Mouse (Mus musculus) left cerebral cortex, adult 2 months (tissue): ENCODE measurements around the gene Jmjd8. TPM values are rescaled to one million over a fixed set of nuclear protein-coding genes. Genes with fewer than 3 reads are reported as not detected.

Source experiments
- DNase-seq, 2 experiments: peaks; one replicate each; pipeline ENCODE4 v3.0.0; 2021 to 2022; ENCODE audit warnings: low spot score in 2 of 2, mixed read lengths in 1 of 2; ENCODE audit errors: extremely low spot score in 1 of 2
- H3K27ac ChIP-seq: fragments of 200-600 bp; 2 replicates; pipeline ENCODE4 v1.8.1; 2022
- H3K4me3 ChIP-seq: fragments of 200-600 bp; 2 replicates; pipeline ENCODE4 v1.8.1; 2022
- CTCF ChIP-seq: fragments of 200-600 bp; IDR thresholded peaks from 2 replicates; pipeline ENCODE4 v1.8.1; 2022; ENCODE audit warnings: antibody characterized with exemption, mild to moderate bottlenecking, moderate library complexity
- intact Hi-C: fragments of 180-260 bp; cut with DNase I; formaldehyde crosslinking; loops from one replicate; pipeline ENCODE4 v1.15.1; 2025
- total RNA-seq, 2 experiments: library from RNA; stranded (reverse); gene quantifications; 2 replicates each; pipeline ENCODE4 v1.2.3; 2021

The Jmjd8 gene
- total RNA-seq, 2 experiments from 2014 or later: 55.1 to 55.6 TPM

DNA sequence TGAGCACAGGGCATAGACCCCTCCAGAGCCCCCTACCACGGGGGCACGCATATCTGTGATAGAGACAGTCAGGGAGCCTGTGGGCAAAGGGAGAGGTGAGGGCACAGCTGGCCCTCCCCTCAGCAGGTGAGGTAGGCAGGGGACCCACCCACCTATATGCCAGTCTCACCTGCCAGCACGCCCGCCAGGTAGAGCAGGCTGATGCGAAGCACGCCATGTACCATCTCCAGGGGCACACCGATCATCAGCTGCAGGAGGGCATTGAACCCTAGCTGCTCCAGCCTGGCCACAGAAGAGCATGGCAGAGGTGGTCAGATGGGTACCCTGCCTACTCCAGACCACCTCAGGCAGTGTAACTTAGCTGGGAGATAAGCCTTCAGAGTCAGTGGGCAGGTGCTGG lies 6.6 kb downstream of the Jmjd8 start:
- no peak for TF ChIP-seq CTCF
- intact Hi-C loops: no loop called here
- Histone ChIP-seq H3K4me3 (no peak overlapping the region), H3K27ac (no peak overlapping the region)
- DNase-seq: no peak

DNA sequence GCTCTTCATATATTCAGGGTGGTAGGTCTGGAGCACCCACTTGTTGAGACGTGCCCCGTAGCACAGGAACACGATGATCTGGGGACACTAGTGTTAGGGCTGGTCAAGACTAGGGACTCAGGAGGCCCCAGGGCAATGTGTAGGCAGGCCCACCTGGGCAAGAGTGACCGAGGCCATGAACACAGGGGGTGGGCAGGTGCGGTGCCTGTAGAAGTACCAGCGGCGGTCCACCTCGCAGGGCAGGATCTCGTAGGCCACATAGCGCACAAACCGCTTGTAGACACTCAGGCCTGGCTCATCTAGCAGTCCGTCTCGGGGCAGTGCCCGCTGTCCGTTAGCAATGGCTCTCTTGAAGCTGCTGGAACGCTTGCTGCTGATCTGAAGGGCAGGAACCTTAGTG lies 7.1 kb downstream of the Jmjd8 start:
- intact Hi-C loops: no loop called here
- no peak for DNase-seq
- no peak for TF ChIP-seq CTCF
- peak overlapping the region; percentile 96 for H3K27ac ChIP-seq
- H3K4me3 ChIP-seq: peak overlapping the region; percentile 66

DNA sequence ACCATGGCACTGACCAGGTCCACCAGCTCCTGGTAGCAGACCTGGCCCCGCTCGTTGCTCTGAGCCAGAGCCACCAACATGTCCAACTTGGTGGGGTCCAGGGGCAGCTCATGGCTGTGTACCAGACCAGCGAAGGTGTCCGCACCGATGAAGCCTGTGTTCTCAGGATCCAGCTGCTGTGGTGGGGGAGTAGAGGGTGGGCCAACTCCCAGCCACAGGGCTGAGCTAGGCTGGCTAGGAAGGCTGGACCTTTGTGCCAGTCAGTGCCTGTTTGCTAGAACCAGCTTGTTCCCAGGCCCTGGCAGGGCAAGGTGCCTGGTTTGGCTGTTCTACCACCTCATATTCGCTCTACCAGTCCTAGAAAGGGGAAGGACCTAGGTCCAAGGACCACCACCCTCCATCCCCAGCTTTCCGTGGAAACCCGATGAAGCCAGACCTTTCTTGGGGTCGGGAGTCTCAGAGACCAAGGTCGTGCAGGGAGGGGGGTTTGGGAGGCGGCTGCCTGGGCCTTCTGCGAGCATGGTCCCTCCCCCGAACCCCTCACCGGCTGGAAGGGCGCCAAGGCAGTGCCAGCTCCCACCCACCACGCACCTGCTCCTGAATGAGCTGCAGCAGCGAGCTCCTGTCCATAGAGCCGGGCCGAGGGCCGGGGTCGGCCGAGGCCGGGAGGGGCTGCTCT lies 7.9 kb downstream of the Jmjd8 start:
- intact Hi-C loops: no loop called here
- Histone ChIP-seq H3K4me3 (peak overlapping the region; percentile 66), H3K27ac (peak overlapping the region; percentile 96)
- DNase-seq: no peak
- no peak for TF ChIP-seq CTCF

DNA sequence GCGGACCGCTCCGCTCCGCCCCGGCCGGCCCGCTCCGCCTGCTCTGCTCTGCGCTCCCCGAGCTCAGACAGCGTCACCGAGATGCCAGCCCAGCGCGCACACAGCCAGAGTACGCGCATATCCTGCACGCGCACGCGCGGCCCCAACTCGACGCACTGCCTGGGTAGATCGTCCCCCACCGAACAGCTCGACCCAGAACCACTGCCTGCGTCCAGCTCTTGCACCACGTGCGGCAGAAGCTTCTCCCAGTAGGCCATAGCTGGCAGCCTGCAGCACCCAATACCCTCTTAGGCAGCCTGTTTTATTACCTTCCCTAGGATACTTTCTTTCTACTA lies 8.4 kb downstream of the Jmjd8 start, which contains the start of gene Rhbdl1:
Gene Rhbdl1 (minus strand): TSS at position 220 of the 335 bp plus-strand sequence.
- DNase-seq: peak; percentile 83 to 85
- H3K4me3 ChIP-seq: peak within 1 kb of the TSS; percentile 66
- TF ChIP-seq CTCF: no peak
- intact Hi-C loops: no loop called here
- H3K27ac ChIP-seq: peak within 1 kb of the TSS; percentile 96

DNA sequence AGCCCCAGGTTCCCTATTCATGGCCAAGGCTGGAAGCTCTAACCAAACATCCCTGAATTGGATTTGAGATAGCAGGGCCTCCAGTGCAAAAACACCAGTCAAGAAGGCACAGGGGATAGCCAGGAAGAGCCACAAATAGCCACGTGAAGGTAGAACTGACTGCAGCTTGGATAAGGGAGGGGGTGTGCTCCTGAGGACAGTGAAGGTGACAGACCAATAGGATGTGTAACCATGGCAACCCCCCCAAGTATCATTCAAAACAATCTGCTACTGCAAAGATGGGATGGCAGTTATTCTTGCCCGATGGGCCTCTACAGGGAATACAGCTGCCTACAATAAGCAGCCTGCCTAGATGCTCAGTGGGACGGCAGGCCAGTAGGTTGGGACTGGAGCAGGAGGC lies 8.9 kb downstream of the Jmjd8 start:
- intact Hi-C loops: no loop called here
- TF ChIP-seq CTCF: no peak
- peak overlapping the region; percentile 96 for H3K27ac ChIP-seq
- no peak for DNase-seq
- no peak overlapping the region for H3K4me3 ChIP-seq

DNA sequence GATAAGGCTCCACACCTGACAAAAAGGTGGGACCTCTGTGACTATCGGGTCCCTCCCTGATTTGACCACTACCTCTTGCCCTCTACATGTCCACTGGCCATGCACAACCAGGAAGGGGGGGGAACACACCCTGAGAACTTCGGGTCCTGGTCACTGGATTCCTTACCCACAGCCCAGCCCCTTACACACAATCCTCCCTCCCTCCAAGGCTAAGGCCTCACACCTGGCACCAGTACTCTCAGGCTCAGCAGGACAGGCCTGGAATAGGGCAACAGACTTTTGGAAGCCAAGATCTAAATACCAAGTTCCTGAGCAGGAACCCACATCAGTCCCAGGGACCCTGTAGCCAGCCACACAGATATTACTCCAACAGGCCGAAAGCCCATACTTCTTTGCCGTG lies 10.2 kb downstream of the Jmjd8 start:
- no peak overlapping the region for H3K4me3 ChIP-seq
- H3K27ac ChIP-seq: no peak overlapping the region
- TF ChIP-seq CTCF: no peak
- no peak for DNase-seq
- intact Hi-C loops: no loop called here

DNA sequence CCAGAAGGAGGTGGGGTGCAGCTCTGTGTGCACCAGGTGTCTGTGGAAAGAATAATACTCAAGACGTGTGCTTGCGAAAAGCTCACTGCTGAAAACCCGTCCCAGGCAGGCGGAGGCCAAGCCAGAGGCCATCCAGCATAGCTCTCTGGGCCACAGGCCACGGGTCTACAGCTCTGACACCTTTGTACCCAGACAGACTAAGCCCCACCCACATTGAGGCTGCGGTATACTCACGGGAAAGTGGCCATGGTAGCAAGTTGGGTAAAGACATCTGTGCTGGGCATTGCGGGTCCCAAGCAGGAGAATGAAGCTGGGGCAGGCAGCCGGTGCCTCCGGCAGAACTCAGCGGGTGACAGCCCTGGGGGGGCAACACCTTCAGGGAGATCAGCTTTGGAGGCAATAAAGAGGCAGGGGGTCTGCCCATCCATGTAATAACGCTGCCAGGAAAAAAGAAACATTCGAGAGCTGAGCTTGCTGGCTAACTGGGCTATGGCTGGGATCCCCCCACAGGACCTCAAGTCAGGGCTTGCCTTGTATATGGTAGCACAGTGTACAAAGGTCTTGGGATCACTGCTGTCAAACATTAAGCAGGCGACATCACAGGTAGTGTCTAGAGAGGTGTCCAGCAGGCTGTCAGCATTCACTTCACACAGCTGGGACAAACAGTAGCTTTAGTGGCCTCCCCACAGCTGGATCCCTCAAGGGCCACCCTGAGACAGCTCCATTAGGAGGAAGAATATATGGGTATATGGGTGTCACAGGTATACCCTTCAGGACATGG lies 11.0 kb downstream of the Jmjd8 start:
- H3K4me3 ChIP-seq: no peak overlapping the region
- intact Hi-C loops: no loop called here
- no peak overlapping the region for H3K27ac ChIP-seq
- TF ChIP-seq CTCF: no peak
- DNase-seq: no peak

DNA sequence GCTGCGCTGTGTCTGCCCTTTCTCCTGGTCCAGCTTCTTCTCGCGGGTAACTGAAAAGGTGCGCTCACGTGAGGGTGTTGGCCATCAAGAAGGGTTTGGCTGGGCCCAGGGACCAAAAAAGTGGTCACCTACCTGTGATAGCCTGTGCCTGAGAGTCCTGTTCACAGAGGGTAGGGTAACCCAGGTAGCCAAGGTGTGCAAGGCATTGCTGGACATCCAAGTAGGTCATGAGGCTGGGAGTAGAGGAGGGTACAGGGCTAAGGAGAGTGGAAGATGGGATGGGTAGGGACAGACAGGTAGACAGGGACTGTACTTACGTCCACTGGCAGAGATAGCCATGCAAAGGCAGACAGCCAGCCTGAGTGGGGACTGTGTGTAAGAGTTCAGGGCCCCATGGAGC lies 11.9 kb downstream of the Jmjd8 start:
- Histone ChIP-seq H3K4me3 (no peak overlapping the region), H3K27ac (no peak overlapping the region)
- intact Hi-C loops: no loop called here
- DNase-seq: no peak
- no peak for TF ChIP-seq CTCF

DNA sequence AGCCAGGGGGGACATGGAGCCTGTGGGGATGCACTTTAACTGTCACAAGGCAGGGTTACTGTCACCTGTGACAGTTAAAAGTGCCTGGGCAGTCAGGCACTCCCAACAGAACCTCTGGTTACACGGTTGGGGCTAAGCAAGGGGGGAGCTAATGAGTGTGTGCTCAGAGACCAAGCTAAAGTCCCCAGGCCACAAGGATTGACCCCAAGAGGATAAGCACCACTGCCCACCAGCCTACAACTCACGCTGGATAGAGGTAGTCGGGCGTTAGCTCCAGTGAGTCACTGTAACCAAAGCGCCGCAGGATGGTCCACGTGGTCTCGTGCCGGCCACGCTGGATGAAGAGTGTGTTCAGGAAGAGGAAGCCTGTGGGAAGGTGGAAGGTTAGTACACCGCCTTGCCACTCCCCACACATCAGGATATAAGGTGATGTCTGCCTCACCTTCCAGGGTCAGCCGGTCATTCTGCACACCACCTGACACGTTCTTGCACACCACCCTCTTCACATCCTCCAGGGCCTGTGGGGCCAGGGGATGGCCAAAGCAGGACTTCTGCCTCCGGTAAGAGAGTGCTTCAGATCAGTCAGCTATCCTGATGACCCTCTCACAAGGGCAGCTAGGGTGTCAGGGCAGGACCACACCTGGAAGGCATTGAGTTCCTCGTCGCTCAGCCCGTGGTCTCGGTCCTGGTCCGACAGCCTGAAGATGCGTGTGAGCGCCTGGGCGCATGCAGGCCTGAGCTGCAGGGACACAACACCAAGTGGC lies 12.6 kb downstream of the Jmjd8 start, which contains the start of gene Gm20683:
Gene Gm20683 (minus strand): TSS at position 647 of the 764 bp plus-strand sequence.
- Histone ChIP-seq H3K4me3 (no peak within 1 kb of the TSS), H3K27ac (no peak within 1 kb of the TSS)
- DNase-seq: no peak
- no peak for TF ChIP-seq CTCF
- intact Hi-C loops: no loop called here

DNA sequence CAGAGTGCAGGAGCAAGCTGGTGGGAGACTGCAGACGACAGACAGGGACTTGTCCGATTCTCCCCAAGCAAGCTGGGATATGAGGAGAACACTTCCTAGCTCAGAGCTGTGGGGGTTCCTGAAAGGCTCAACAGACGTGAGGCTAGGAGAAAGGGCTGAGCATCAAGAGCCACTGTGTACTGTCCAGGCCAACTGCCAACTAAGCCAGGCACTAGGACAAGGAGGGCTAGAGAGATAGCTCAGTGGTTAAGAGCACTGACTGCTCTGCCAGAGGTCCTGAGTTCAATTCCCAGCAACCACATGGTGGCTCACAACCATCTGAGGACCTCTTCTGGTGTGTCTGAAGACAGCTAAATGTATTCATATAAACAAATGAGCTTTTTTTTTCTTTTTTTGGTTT lies 13.8 kb downstream of the Jmjd8 start:
- no peak for TF ChIP-seq CTCF
- no peak overlapping the region for H3K4me3 ChIP-seq
- no peak for DNase-seq
- H3K27ac ChIP-seq: no peak overlapping the region
- intact Hi-C loops: no loop called here

DNA sequence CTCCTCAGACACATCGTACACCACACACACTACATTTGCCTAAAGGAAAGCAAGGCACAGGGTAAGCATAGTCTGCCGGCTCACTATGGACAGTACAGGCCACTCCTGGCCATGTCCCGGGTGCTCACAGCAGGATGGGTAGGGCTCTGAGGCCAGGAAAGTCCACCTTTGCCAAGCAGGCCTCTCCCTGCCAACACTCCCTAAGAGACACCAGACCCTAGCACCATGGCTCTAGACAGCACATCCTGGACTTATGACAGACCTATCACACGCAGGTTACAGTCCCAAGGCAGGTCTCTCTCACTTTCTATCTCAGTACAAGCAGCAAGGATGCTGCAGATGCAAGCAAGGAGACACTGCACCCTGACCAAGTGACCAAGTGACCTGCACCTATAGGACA lies 14.5 kb downstream of the Jmjd8 start:
- H3K4me3 ChIP-seq: peak overlapping the region; percentile 85
- no peak for TF ChIP-seq CTCF
- no peak for DNase-seq
- intact Hi-C loops: no loop called here
- H3K27ac ChIP-seq: no peak overlapping the region

DNA sequence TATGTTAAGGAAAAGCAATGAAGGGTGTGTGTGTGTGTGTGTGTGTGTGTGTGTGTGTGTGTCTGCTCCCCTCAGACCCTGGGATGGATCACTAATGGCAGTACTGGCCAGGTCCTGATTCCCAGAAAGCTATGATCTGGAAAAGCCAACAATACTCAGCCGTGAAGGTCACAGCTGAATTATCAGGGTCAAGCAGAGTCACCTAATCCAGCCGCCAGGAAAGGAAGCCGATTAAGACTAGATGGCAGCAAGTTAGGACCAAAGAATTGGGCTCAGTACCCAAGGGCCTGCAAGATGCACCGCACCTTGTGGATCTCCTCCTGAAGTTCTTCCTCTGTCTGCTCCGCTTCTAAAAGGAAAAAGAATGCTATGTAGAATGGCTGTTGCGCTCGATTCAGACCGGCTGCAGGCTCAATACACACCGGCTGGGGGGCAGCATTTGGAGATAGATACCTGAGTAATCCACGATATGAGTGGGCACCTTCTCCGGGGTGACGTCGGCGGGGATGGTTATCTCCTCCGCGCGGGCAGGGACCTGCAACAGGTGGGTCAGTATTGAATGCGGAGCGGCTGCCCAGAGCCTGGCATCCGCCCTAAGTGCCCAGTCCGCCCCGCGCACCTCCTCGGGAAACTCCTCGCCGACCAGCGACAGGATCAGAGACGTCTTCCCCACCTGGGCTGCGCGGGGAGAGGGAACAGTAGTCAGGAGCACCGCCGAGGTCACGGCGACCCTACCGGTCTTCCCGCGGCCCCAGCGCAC lies 15.1 kb downstream of the Jmjd8 start:
- H3K27ac ChIP-seq: peak overlapping the region; percentile 92
- no peak; the same call in 1 of the 2 replicates for TF ChIP-seq CTCF
- peak in 1 of 2 experiments; percentile 39 for DNase-seq
- intact Hi-C loops: no loop called here
- peak overlapping the region; percentile 85 for H3K4me3 ChIP-seq
